Mouse (Mus musculus): ENCODE data around the gene Sgf29. TPM values are rescaled to one million over a fixed set of nuclear protein-coding genes. Genes with fewer than 3 reads are reported as not detected.

The Sgf29 gene
- polyA plus RNA-seq, 1 experiment from 2014 or later = 45.2 TPM

- Histone ChIP-seq H3K36me3 (no peaks in the 10 kb centered on the region), H3K27me3 (replicated peaks) (no peaks in the 10 kb centered on the region), H3K9ac (no peak overlapping the region), H3K4me3 (replicated peaks) (no peak overlapping the region), H3K27ac (no peak overlapping the region), H3K9me3 (no peaks in the 10 kb centered on the region), H3K4me2 (replicated peaks) (no peak overlapping the region), H3K4me1 (replicated peaks) (no peaks in the 10 kb centered on the region)
- ATAC-seq = no peak
- WGBS = 90% methylated on average over 13 of the region's 13 CpGs
Measured at GRCm38 (mm10) chr7:126721635-126722034, 72.5 kb downstream of the Sgf29 start.

Other genes with a start within 250 kb of the Sgf29 start
- gene Cd19, start 234.4 kb upstream of the Sgf29 start, polyA plus RNA-seq (2015; fragmentation: Nextera tagmentation; extraction: Ambion mirVana) = 0.24 TPM in 1 of 2 replicates, not detected in the other
- 23.9 and 24.2 TPM in 2 replicates for gene Rabep2, start 220.6 kb upstream of the Sgf29 start, polyA plus RNA-seq (2015; fragmentation: Nextera tagmentation; extraction: Ambion mirVana)
- 0.24 and 2.6 TPM in 2 replicates for gene Atp2a1, start 186.2 kb upstream of the Sgf29 start, polyA plus RNA-seq (2015; fragmentation: Nextera tagmentation; extraction: Ambion mirVana)
- 41.8 and 45.7 TPM in 2 replicates for gene Sh2b1, start 173.9 kb upstream of the Sgf29 start, polyA plus RNA-seq (2015; fragmentation: Nextera tagmentation; extraction: Ambion mirVana)
- gene Tufm, start 161.9 kb upstream of the Sgf29 start, polyA plus RNA-seq (2015; fragmentation: Nextera tagmentation; extraction: Ambion mirVana) = 190 and 207 TPM in 2 replicates
- 43.8 and 44.4 TPM in 2 replicates for gene Atxn2l, start 145.9 kb upstream of the Sgf29 start, polyA plus RNA-seq (2015; fragmentation: Nextera tagmentation; extraction: Ambion mirVana)
- gene Eif3c, start 82.9 kb upstream of the Sgf29 start, polyA plus RNA-seq (2015; fragmentation: Nextera tagmentation; extraction: Ambion mirVana) = 190 and 217 TPM in 2 replicates
- gene Apobr, start 64.4 kb upstream of the Sgf29 start, polyA plus RNA-seq (2015; fragmentation: Nextera tagmentation; extraction: Ambion mirVana) = 0.75 and 1.8 TPM in 2 replicates
- 34.4 and 34.9 TPM in 2 replicates for gene Cln3, start 63.5 kb upstream of the Sgf29 start, polyA plus RNA-seq (2015; fragmentation: Nextera tagmentation; extraction: Ambion mirVana)
- gene Il27, start 54.4 kb upstream of the Sgf29 start, polyA plus RNA-seq (2015; fragmentation: Nextera tagmentation; extraction: Ambion mirVana) = not detected in 2 replicates
- 53.4 and 111 TPM in 2 replicates for gene Nupr1, start 18.4 kb upstream of the Sgf29 start, polyA plus RNA-seq (2015; fragmentation: Nextera tagmentation; extraction: Ambion mirVana)
- gene Sult1a1, start 27.1 kb downstream of the Sgf29 start, polyA plus RNA-seq (2015; fragmentation: Nextera tagmentation; extraction: Ambion mirVana) = 5.5 and 6.1 TPM in 2 replicates
- gene Bola2, start 46.1 kb downstream of the Sgf29 start, polyA plus RNA-seq (2015; fragmentation: Nextera tagmentation; extraction: Ambion mirVana) = 118 and 120 TPM in 2 replicates
- gene Slx1b, start 46.5 kb downstream of the Sgf29 start, polyA plus RNA-seq (2015; fragmentation: Nextera tagmentation; extraction: Ambion mirVana) = 8.1 and 9.1 TPM in 2 replicates
- 36.9 and 39.7 TPM in 2 replicates for gene Coro1a, start 58.5 kb downstream of the Sgf29 start, polyA plus RNA-seq (2015; fragmentation: Nextera tagmentation; extraction: Ambion mirVana)
- gene Mapk3, start 110.3 kb downstream of the Sgf29 start, polyA plus RNA-seq (2015; fragmentation: Nextera tagmentation; extraction: Ambion mirVana) = 109 and 112 TPM in 2 replicates
- gene Gdpd3, start 117.0 kb downstream of the Sgf29 start, polyA plus RNA-seq (2015; fragmentation: Nextera tagmentation; extraction: Ambion mirVana) = 1.4 and 1.6 TPM in 2 replicates
- gene Ypel3, start 127.6 kb downstream of the Sgf29 start, polyA plus RNA-seq (2015; fragmentation: Nextera tagmentation; extraction: Ambion mirVana) = 66.9 and 71.2 TPM in 2 replicates
- gene Tbx6, start 132.2 kb downstream of the Sgf29 start, polyA plus RNA-seq (2015; fragmentation: Nextera tagmentation; extraction: Ambion mirVana) = 0.34 and 0.43 TPM in 2 replicates
- 248 and 256 TPM in 2 replicates for gene Ppp4c, start 143.2 kb downstream of the Sgf29 start, polyA plus RNA-seq (2015; fragmentation: Nextera tagmentation; extraction: Ambion mirVana)
- 1.2 and 1.5 TPM in 2 replicates for gene Fam57b, start 148.4 kb downstream of the Sgf29 start, polyA plus RNA-seq (2015; fragmentation: Nextera tagmentation; extraction: Ambion mirVana)
- gene 4930451I11Rik, start 182.3 kb downstream of the Sgf29 start, polyA plus RNA-seq (2015; fragmentation: Nextera tagmentation; extraction: Ambion mirVana) = not detected in 2 replicates
- 0.75 and 1.0 TPM in 2 replicates for gene Doc2a, start 198.1 kb downstream of the Sgf29 start, polyA plus RNA-seq (2015; fragmentation: Nextera tagmentation; extraction: Ambion mirVana)
- gene Hirip3, start 212.7 kb downstream of the Sgf29 start, polyA plus RNA-seq (2015; fragmentation: Nextera tagmentation; extraction: Ambion mirVana) = 23.2 and 25.1 TPM in 2 replicates
- 59.1 and 65.9 TPM in 2 replicates for gene Ino80e, start 213.1 kb downstream of the Sgf29 start, polyA plus RNA-seq (2015; fragmentation: Nextera tagmentation; extraction: Ambion mirVana)
- gene Taok2, start 235.4 kb downstream of the Sgf29 start, polyA plus RNA-seq (2015; fragmentation: Nextera tagmentation; extraction: Ambion mirVana) = 30.8 and 31.9 TPM in 2 replicates